Comparison of ENCODE assay signal across 17 mouse cellular contexts in the genomic region with DNA sequence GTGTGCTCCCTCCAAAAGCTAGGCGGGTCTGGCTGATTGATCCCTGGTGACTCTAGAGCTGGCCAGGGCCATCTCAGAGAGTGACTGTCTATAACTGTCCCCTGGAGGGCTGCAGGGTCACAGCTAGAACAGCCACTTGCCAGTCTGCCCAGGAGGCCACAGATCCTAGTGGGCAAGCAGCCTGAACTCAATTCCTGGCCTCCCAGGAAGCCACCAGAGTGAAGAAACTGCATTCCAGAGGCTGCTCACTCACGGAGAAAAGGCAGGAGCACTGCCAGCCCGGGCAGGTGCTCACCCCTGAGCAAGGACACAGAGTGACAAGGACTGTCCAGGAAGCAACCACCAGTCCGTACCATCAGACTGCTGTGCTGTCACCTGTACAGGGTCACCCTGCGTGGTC. TPM values are rescaled to one million over a fixed set of nuclear protein-coding genes. Genes with fewer than 3 reads are reported as not detected.
DNase-seq lines count a peak whose midpoint lies in the region; ATAC-seq lines count a peak whose summit lies in the region.
"Had no signal": no experiment of that assay in that cellular context is flagged by ENCODE, and none has a peak within 500 bp of the region (broad histone marks: within the 10 kb centered on the region; RNA-seq: fewer than 3 reads in every experiment).

No protein-coding gene starts in this region.

- intact Hi-C loops in gastrocnemius, postnatal 14 days (cut with DNase I; ENCODE audit: low total_unique reads), result no loop called here

- ATAC-seq in kidney, embryonic 15.5 days (replicated peaks; ENCODE audit: low FRiP score), result no peak
- no peak for ATAC-seq in frontal cortex, adult (ENCODE audit: low TSS enrichment)
- ATAC-seq: activated CD4-positive, CD25-positive, alpha-beta regulatory T cell, adult 4 months; inflammation-experienced regulatory T-cells, adult 6 months; lung, postnatal 0 days had no signal

- no peak overlapping the region for H3K4me3 ChIP-seq in kidney, embryonic 15.5 days (replicated peaks)
- H3K4me3 ChIP-seq in embryonic facial prominence, embryonic 10.5 days, result no peak overlapping the region
- H3K4me3 ChIP-seq: embryonic facial prominence, embryonic 13.5 days; liver, embryonic 13.5 days had no signal

- no peak overlapping the region for H3K27ac ChIP-seq in kidney, embryonic 15.5 days
- peak overlapping the region; percentile 20; the same call in 1 of the 2 replicates for H3K27ac ChIP-seq in embryonic facial prominence, embryonic 10.5 days (replicated peaks)
- H3K27ac ChIP-seq: embryonic facial prominence, embryonic 13.5 days; liver, embryonic 13.5 days had no signal

- no peak overlapping the region for H3K9ac ChIP-seq in kidney, embryonic 15.5 days
- H3K9ac ChIP-seq: embryonic facial prominence, embryonic 13.5 days; liver, embryonic 13.5 days had no signal

- no peaks in the 10 kb centered on the region for H3K36me3 ChIP-seq in kidney, embryonic 15.5 days
- H3K36me3 ChIP-seq in embryonic facial prominence, embryonic 10.5 days (replicated peaks), result no peaks in the 10 kb centered on the region
- H3K36me3 ChIP-seq: embryonic facial prominence, embryonic 13.5 days; liver, embryonic 13.5 days had no signal

- H3K4me2 ChIP-seq in kidney, embryonic 15.5 days, result no peak overlapping the region
- H3K4me2 ChIP-seq: embryonic facial prominence, embryonic 13.5 days; heart, embryonic 11.5 days; liver, embryonic 13.5 days had no signal

- H3K27me3 ChIP-seq in kidney, embryonic 15.5 days, result no peaks in the 10 kb centered on the region; the same call in 1 of the 2 replicates
- no peaks in the 10 kb centered on the region for H3K27me3 ChIP-seq in embryonic facial prominence, embryonic 10.5 days (replicated peaks; ENCODE audit: low read depth, poor library complexity, severe bottlenecking)
- H3K27me3 ChIP-seq: embryonic facial prominence, embryonic 13.5 days; liver, embryonic 13.5 days had no signal

- 68% methylated on average over 5 of the region's 5 CpGs for WGBS in kidney, embryonic 15.5 days
- WGBS in embryonic facial prominence, embryonic 10.5 days, result 62% methylated on average over 5 of the region's 5 CpGs

- no peaks in the 10 kb centered on the region for H3K9me3 ChIP-seq in kidney, embryonic 15.5 days (replicated peaks)
- H3K9me3 ChIP-seq in embryonic facial prominence, embryonic 10.5 days, result no peaks in the 10 kb centered on the region
- H3K9me3 ChIP-seq: embryonic facial prominence, embryonic 13.5 days; liver, embryonic 13.5 days had no signal

- H3K4me1 ChIP-seq in kidney, embryonic 15.5 days, result peaks cover 8% of the 10 kb centered on the region; the same call in 1 of the 2 replicates
- peaks cover 35% of the 10 kb centered on the region for H3K4me1 ChIP-seq in embryonic facial prominence, embryonic 10.5 days
- H3K4me1 ChIP-seq: embryonic facial prominence, embryonic 13.5 days; liver, embryonic 13.5 days had no signal

- peak; percentile 92 for DNase-seq in kidney, adult 11 months
- no peak for DNase-seq in embryonic facial prominence, embryonic 10.5 days (ENCODE audit: low spot score)
- peak; percentile 39 for DNase-seq in gastrocnemius, postnatal 14 days
- peak; percentile 26 to 45 for DNase-seq in kidney, postnatal 4 days
- no peak for DNase-seq in testis, postnatal 14 days (ENCODE audit: low spot score)
- DNase-seq: cerebellum, adult 11-12 months; heart, postnatal 36 days; layer of hippocampus, adult 9-11 months; liver, embryonic 13.5 days; thymus, postnatal 25 days had no signal

RNA-seq across cellular contexts. Expression of gene Kifc3, which starts 34.9 kb away (rescaled TPM):
- polyA plus RNA-seq in kidney, embryonic 15.5 days (2015; fragmentation: Nextera tagmentation; extraction: Ambion mirVana), result 28.7 and 28.8 TPM in 2 replicates
- 8.4 and 8.7 TPM in 2 replicates for polyA plus RNA-seq in embryonic facial prominence, embryonic 10.5 days (2016; fragmentation: Nextera tagmentation; extraction: Ambion mirVana)
- 10 to 100 TPM; 11.2 to 11.5 TPM for total RNA-seq in gastrocnemius, postnatal 14 days (2021)

Comparison
In these comparisons a context has a peak if more than half of its experiments do, and no peak if none do; other contexts are left out.
1. DNase-seq: peak in kidney, adult 11 months (single experiment), gastrocnemius, postnatal 14 days (single experiment) and kidney, postnatal 4 days (2 of 2); none in embryonic facial prominence, embryonic 10.5 days (single experiment) and testis, postnatal 14 days (single experiment).